Mouse (Mus musculus) heart, adult 2 months (tissue): Measurements from ENCODE around the gene Dpt. TPM values are rescaled to one million over a fixed set of nuclear protein-coding genes. Genes with fewer than 3 reads are reported as not detected.

Experiments
- DNase-seq, 2 experiments: peaks; one replicate each; pipeline ENCODE4 v3.0.0; 2021
- H3K27ac ChIP-seq: fragments of 200-600 bp; 2 replicates; pipeline ENCODE4 v1.8.1; 2022
- H3K27me3 ChIP-seq: fragments of 200-500 bp; 2 replicates; pipeline ENCODE4 v1.6.1; 2012; ENCODE audit warnings: mild to moderate bottlenecking, low read length, inconsistent platforms, mixed read lengths; ENCODE audit not compliant: control insufficient read depth, insufficient read depth
- H3K36me3 ChIP-seq: fragments of 200-500 bp; 2 replicates; pipeline ENCODE4 v1.6.1; 2012; ENCODE audit warnings: low read length, inconsistent platforms; ENCODE audit not compliant: control insufficient read depth, insufficient read depth
- H3K4me1 ChIP-seq: fragments of 200-500 bp; 2 replicates; pipeline ENCODE4 v1.6.1; 2011; ENCODE audit warnings: low read length; ENCODE audit not compliant: control insufficient read depth, insufficient read depth
- H3K4me3 ChIP-seq: fragments of 200-600 bp; 2 replicates; pipeline ENCODE4 v1.8.1; 2022
- H3K79me2 ChIP-seq: fragments of 200-500 bp; replicated peaks from 2 replicates; pipeline ENCODE4 v1.6.1; 2012; ENCODE audit warnings: mild to moderate bottlenecking, inconsistent platforms, low read length, moderate library complexity, mixed read lengths; ENCODE audit not compliant: control insufficient read depth, insufficient read depth
- H3K9ac ChIP-seq: fragments of 200-500 bp; 2 replicates; pipeline ENCODE4 v1.6.1; 2012; ENCODE audit warnings: low read depth, mild to moderate bottlenecking, control low read depth, inconsistent platforms, low read length, mixed read lengths
- CTCF ChIP-seq: fragments of 200-600 bp; IDR thresholded peaks from 2 replicates; pipeline ENCODE4 v1.8.1; 2022; ENCODE audit warnings: antibody characterized with exemption, mild to moderate bottlenecking, moderate library complexity
- EP300 ChIP-seq: fragments of 200-500 bp; IDR thresholded peaks from 2 replicates; pipeline ENCODE4 v1.6.1; 2011; ENCODE audit warnings: low read depth, low read length, control low read depth; ENCODE audit not compliant: insufficient read depth
- POLR2A ChIP-seq: fragments of 200-500 bp; IDR thresholded peaks from 2 replicates; pipeline ENCODE4 v1.6.1; 2011; ENCODE audit warnings: mild to moderate bottlenecking, low read depth, low read length, control low read depth; ENCODE audit not compliant: insufficient read depth
- WGBS: fragments of 180-500 bp; shearing (Covaris S2); methylation state at CpG from one replicate; pipeline ENCODE4 v1.1.7; 2018; 5-methylcytosine and 5-hydroxymethylcytosine counted together
- intact Hi-C: fragments of 180-260 bp; cut with DNase I; formaldehyde crosslinking; loops from one replicate; pipeline ENCODE4 v1.15.1; 2025
- long read RNA-seq: library from polyadenylated mRNA; stranded (forward); transcript quantifications from one replicate; pipeline ENCODE4 v2.0.0, GENCODE M21; 2021
- polyA plus RNA-seq: library from polyadenylated mRNA; depleted of rRNA; stranded (reverse); fragments of >200 nt; gene quantifications from 2 replicates; pipeline ENCODE4 v1.2.3, GENCODE M21; 2012; rRNA removed
- total RNA-seq, 2 experiments: library from RNA; stranded (reverse); gene quantifications; 2 replicates each; pipeline ENCODE4 v1.2.3; 2021

The Dpt gene
- total RNA-seq, result 100 to 1,000 TPM in 1 of 2 experiments, 10 to 100 TPM in 1; 89.3 to 108 TPM
- polyA plus RNA-seq, result 69.7 and 129 TPM in 2 replicates
- long read RNA-seq, transcript Dpt-201 (4 exons, 1,724 nt), result major isoform, 10 of 15 reads
- long read RNA-seq, partial matches to known transcripts, result 0 of 15 reads
- long read RNA-seq, other reads (novel, unspliced or antisense), result 5 of 15 reads

GRCm38 (mm10) chr1:164796471-164796870 lies at the start of gene Dpt:
Dpt (plus strand) TSS chr1:164796644.
- TF ChIP-seq CTCF (no peak), POLR2A (peak; percentile 27; the same call in 1 of the 2 replicates), EP300 (peak; percentile 88)
- H3K4me1 ChIP-seq, result no peaks in the 10 kb centered on the region
- no peaks in the 10 kb centered on the region for H3K79me2 ChIP-seq
- H3K27me3 ChIP-seq, result no peaks in the 10 kb centered on the region
- DNase-seq, result peak; percentile 75 to 78
- peak within 1 kb of the TSS; percentile 46 for H3K9ac ChIP-seq
- H3K36me3 ChIP-seq, result no peaks in the 10 kb centered on the region
- H3K27ac ChIP-seq, result peak within 1 kb of the TSS; percentile 77
- 70% methylated on average over 8 of the region's 8 CpGs for WGBS
- intact Hi-C loops, result loop anchor here (1.0 to 5.0 kb wide), 2 partner anchors 26 to 39 kb away; no protein-coding TSS in a partner anchor
- H3K4me3 ChIP-seq, result peak within 1 kb of the TSS; percentile 40

- WGBS, result 97% methylated on average over 4 of the region's 4 CpGs
These were observed 42.7 kb upstream of the Dpt start for GRCm38 (mm10) chr1:164753736-164754135.

GRCm38 (mm10) chr1:164755671-164756070 lies 40.8 kb upstream of the Dpt start:
- no peaks in the 10 kb centered on the region for H3K79me2 ChIP-seq
- no peaks in the 10 kb centered on the region for H3K36me3 ChIP-seq
- no peak overlapping the region for H3K27ac ChIP-seq
- intact Hi-C loops, result loop anchor here (5.0 kb wide), 1 partner anchor 42 kb away; the partner anchor contains the start of gene Dpt
- no peaks in the 10 kb centered on the region for H3K27me3 ChIP-seq
- TF ChIP-seq CTCF (no peak), POLR2A (no peak), EP300 (no peak)
- WGBS, result 82% methylated on average over 3 of the region's 3 CpGs
- DNase-seq, result no peak
- no peak overlapping the region for H3K9ac ChIP-seq
- H3K4me1 ChIP-seq, result no peaks in the 10 kb centered on the region
- H3K4me3 ChIP-seq, result no peak overlapping the region

More at GRCm38 (mm10) chr1:164753736-164754135, 42.7 kb upstream of the Dpt start:
- Histone ChIP-seq H3K27ac (no peak overlapping the region), H3K79me2 (no peaks in the 10 kb centered on the region), H3K36me3 (no peaks in the 10 kb centered on the region), H3K4me1 (no peaks in the 10 kb centered on the region), H3K9ac (no peak overlapping the region), H3K4me3 (no peak overlapping the region), H3K27me3 (no peaks in the 10 kb centered on the region)
- TF ChIP-seq CTCF (no peak), EP300 (no peak), POLR2A (no peak)
- intact Hi-C loops, result no loop called here
- DNase-seq, result no peak

- H3K4me3 ChIP-seq, result no peak overlapping the region
- intact Hi-C loops, result loop anchor here (5.0 kb wide), 1 partner anchor 40 kb away; the partner anchor contains the start of gene Dpt
- no peak for DNase-seq
- H3K27ac ChIP-seq, result no peak overlapping the region
- no peaks in the 10 kb centered on the region for H3K27me3 ChIP-seq
- TF ChIP-seq EP300 (no peak), POLR2A (no peak), CTCF (no peak)
- no peaks in the 10 kb centered on the region for H3K79me2 ChIP-seq
- WGBS, result 42% methylated on average over 2 of the region's 2 CpGs
- H3K36me3 ChIP-seq, result no peaks in the 10 kb centered on the region
- H3K9ac ChIP-seq, result no peak overlapping the region
- H3K4me1 ChIP-seq, result no peaks in the 10 kb centered on the region; the same call in 1 of the 2 replicates
These were observed 39.5 kb upstream of the Dpt start for GRCm38 (mm10) chr1:164756951-164757350.

- no peaks in the 10 kb centered on the region for H3K27me3 ChIP-seq
- H3K36me3 ChIP-seq, result no peaks in the 10 kb centered on the region
- intact Hi-C loops, result loop anchor here (5.0 kb wide), 1 partner anchor 39 kb away; the partner anchor contains the start of gene Dpt
- H3K4me1 ChIP-seq, result no peaks in the 10 kb centered on the region; the same call in 1 of the 2 replicates
- H3K79me2 ChIP-seq, result no peaks in the 10 kb centered on the region
- no peak overlapping the region for H3K4me3 ChIP-seq
- H3K27ac ChIP-seq, result no peak overlapping the region
- WGBS, result 62% methylated on average over 2 of the region's 2 CpGs
- TF ChIP-seq EP300 (no peak), POLR2A (no peak), CTCF (no peak)
- no peak for DNase-seq
- H3K9ac ChIP-seq, result no peak overlapping the region
These were observed 38.0 kb upstream of the Dpt start for GRCm38 (mm10) chr1:164758401-164758800.

GRCm38 (mm10) chr1:164762276-164762675 lies 34.2 kb upstream of the Dpt start:
- no peak for DNase-seq
- Histone ChIP-seq H3K4me1 (peaks cover 2% of the 10 kb centered on the region), H3K79me2 (no peaks in the 10 kb centered on the region), H3K27me3 (no peaks in the 10 kb centered on the region), H3K9ac (no peak overlapping the region), H3K27ac (no peak overlapping the region), H3K4me3 (no peak overlapping the region), H3K36me3 (peaks cover 2% of the 10 kb centered on the region)
- intact Hi-C loops, result loop anchor here (5.0 to 10.0 kb wide), 3 partner anchors 140 to 397 kb away; no protein-coding TSS in a partner anchor
- TF ChIP-seq CTCF (peak; percentile 72), EP300 (0 out of 2 replicates have a peak, but pooled peaks have one; percentile 12), POLR2A (no peak)
- WGBS, result 51% methylated on average over 2 of the region's 2 CpGs
